Mouse (Mus musculus) kidney, adult 11 months (tissue): ENCODE data around the gene Mok.

Source experiments
- DNase-seq: peaks from one replicate; pipeline ENCODE4 v3.0.0; 2022

Mok gene

GRCm38 (mm10) chr12:110764531-110764930 is 76.2 kb downstream of the Mok start:
- DNase-seq = no peak

GRCm38 (mm10) chr12:110762321-110762720 is 78.4 kb downstream of the Mok start:
- DNase-seq = no peak

GRCm38 (mm10) chr12:110758932-110759331 is 81.8 kb downstream of the Mok start:
- no peak for DNase-seq
